24 mouse cellular contexts compared by ENCODE assay signal in genomic region chrX:152218529-152218928, GRCm38 (mm10). TPM values are rescaled to one million over a fixed set of nuclear protein-coding genes. Genes with fewer than 3 reads are reported as not detected.
A peak's percentile ranks its signal among the peaks of the same experiment; 100 is the strongest.
DNase-seq lines count a peak whose midpoint lies in the region; ATAC-seq lines count a peak whose summit lies in the region.
"Had no signal": no experiment of that assay in that cellular context is flagged by ENCODE, and none has a peak within 500 bp of the region (broad histone marks: within the 10 kb centered on the region; RNA-seq: fewer than 3 reads in every experiment).

No protein-coding gene starts in this region.

- H3K4me3 ChIP-seq in kidney, embryonic 16.5 days (ENCODE audit: low read length) = no peak overlapping the region
- H3K4me3 ChIP-seq: embryonic facial prominence, embryonic 10.5 days; embryonic facial prominence, embryonic 13.5 days; erythroblast, embryonic 14.5 days; forebrain, embryonic 12.5 days; forebrain, embryonic 15.5 days; hindbrain, embryonic 12.5 days; hindbrain, embryonic 15.5 days had no signal

- H3K27me3 ChIP-seq in splenic B cell, adult 2 months (ENCODE audit: control insufficient read depth, insufficient read depth, low read length, poor library complexity, severe bottlenecking) = no peaks in the 10 kb centered on the region
- peaks cover 54% of the 10 kb centered on the region for H3K27me3 ChIP-seq in kidney, embryonic 16.5 days (ENCODE audit: insufficient read depth, low read length)

- ATAC-seq in megakaryocyte progenitor cell, adult 5-6 weeks (replicated peaks; ENCODE audit: poor library complexity) = peak; percentile 70
- ATAC-seq in kidney, embryonic 16.5 days (ENCODE audit: low FRiP score, low TSS enrichment) = no peak
- ATAC-seq: forebrain, embryonic 15.5 days; Patski had no signal

- H3K9me3 ChIP-seq in kidney, embryonic 16.5 days (ENCODE audit: low read length) = no peaks in the 10 kb centered on the region
- H3K9me3 ChIP-seq: embryonic facial prominence, embryonic 10.5 days; embryonic facial prominence, embryonic 13.5 days; forebrain, embryonic 12.5 days; forebrain, embryonic 15.5 days; G1E; hindbrain, embryonic 12.5 days; hindbrain, embryonic 15.5 days had no signal

- H3K27ac ChIP-seq in kidney, embryonic 16.5 days (ENCODE audit: low read length) = no peak overlapping the region
- H3K27ac ChIP-seq: embryonic facial prominence, embryonic 10.5 days; embryonic facial prominence, embryonic 13.5 days; forebrain, embryonic 12.5 days; forebrain, embryonic 15.5 days; hindbrain, embryonic 12.5 days; hindbrain, embryonic 15.5 days had no signal

- peak; percentile 16 for DNase-seq in lung, postnatal 36 days
- no peak for DNase-seq in lung, adult 18-20 months
- peak; percentile 3 for DNase-seq in splenic B cell, adult 2 months (ENCODE audit: low read depth, low spot score)
- no peak for DNase-seq in heart, adult 18-20 months
- DNase-seq: adrenal gland, adult 2 months; adrenal gland, postnatal 14 days; cerebellum, adult 11 months; cerebellum, adult 2 months; cerebellum, adult 9-11 months; cerebellum, postnatal 25 days; embryo, embryonic 11 days; gastrocnemius, postnatal 25 days had no signal

- H3K4me2 ChIP-seq in kidney, embryonic 16.5 days (replicated peaks; ENCODE audit: low read depth, low read length) = no peak overlapping the region
- H3K4me2 ChIP-seq: embryonic facial prominence, embryonic 13.5 days; forebrain, embryonic 12.5 days; forebrain, embryonic 15.5 days; heart, embryonic 11.5 days; hindbrain, embryonic 12.5 days; hindbrain, embryonic 15.5 days had no signal

- no peaks in the 10 kb centered on the region for H3K4me1 ChIP-seq in kidney, embryonic 16.5 days (ENCODE audit: insufficient read depth, low read length)
- H3K4me1 ChIP-seq: embryonic facial prominence, embryonic 10.5 days; embryonic facial prominence, embryonic 13.5 days; forebrain, embryonic 12.5 days; forebrain, embryonic 15.5 days; hindbrain, embryonic 12.5 days; hindbrain, embryonic 15.5 days had no signal

- no peaks in the 10 kb centered on the region for H3K36me3 ChIP-seq in splenic B cell, adult 2 months (ENCODE audit: control insufficient read depth, insufficient read depth, low read length, poor library complexity, severe bottlenecking)
- 0 out of 2 replicates have a peak, but pooled peaks cover 9% of the 10 kb centered on the region for H3K36me3 ChIP-seq in kidney, embryonic 16.5 days (ENCODE audit: insufficient read depth, low read length)
- H3K36me3 ChIP-seq: embryonic facial prominence, embryonic 10.5 days; forebrain, embryonic 12.5 days; forebrain, embryonic 15.5 days; G1E; hindbrain, embryonic 12.5 days had no signal

- WGBS in kidney, embryonic 16.5 days = 94% methylated on average over 2 of the region's 2 CpGs

- H3K9ac ChIP-seq in kidney, embryonic 16.5 days (replicated peaks; ENCODE audit: low read length) = no peak overlapping the region
- H3K9ac ChIP-seq: embryonic facial prominence, embryonic 13.5 days; forebrain, embryonic 12.5 days; forebrain, embryonic 15.5 days; hindbrain, embryonic 12.5 days; hindbrain, embryonic 15.5 days had no signal

RNA-seq across cellular contexts. Expression of gene Kdm5c, which starts 14.3 kb away (rescaled TPM):
- 22.4 and 26.4 TPM in 2 replicates for total RNA-seq in megakaryocyte progenitor cell, adult 5-6 weeks (2015)
- 38.4 and 41.0 TPM in 2 replicates for total RNA-seq in megakaryocyte progenitor cell, adult 5-6 weeks (2017)
- 10 to 100 TPM; 30.8 to 48.1 TPM for total RNA-seq in heart, adult 18-20 months (2021)
- 50.0 and 51.7 TPM in 2 replicates for polyA plus RNA-seq in kidney, embryonic 16.5 days (2015; fragmentation: Nextera tagmentation; extraction: Ambion mirVana)

Comparison
In these comparisons a context has a peak if more than half of its experiments do, and no peak if none do; other contexts are left out.
1. DNase-seq: peak in lung, postnatal 36 days (single experiment) and splenic B cell, adult 2 months (single experiment); none in lung, adult 18-20 months (0 of 2) and heart, adult 18-20 months (0 of 2).